Mouse (Mus musculus) heart, adult 2 months (tissue): ENCODE measurements around the gene Banf2.

Experiments used
- CTCF ChIP-seq: fragments of 200-600 bp; IDR thresholded peaks from 2 replicates; pipeline ENCODE4 v1.8.1; 2022; ENCODE audit warnings: antibody characterized with exemption, mild to moderate bottlenecking, moderate library complexity
- EP300 ChIP-seq: fragments of 200-500 bp; IDR thresholded peaks from 2 replicates; pipeline ENCODE4 v1.6.1; 2011; ENCODE audit warnings: low read depth, low read length, control low read depth; ENCODE audit not compliant: insufficient read depth
- POLR2A ChIP-seq: fragments of 200-500 bp; IDR thresholded peaks from 2 replicates; pipeline ENCODE4 v1.6.1; 2011; ENCODE audit warnings: mild to moderate bottlenecking, low read depth, low read length, control low read depth; ENCODE audit not compliant: insufficient read depth

DNA sequence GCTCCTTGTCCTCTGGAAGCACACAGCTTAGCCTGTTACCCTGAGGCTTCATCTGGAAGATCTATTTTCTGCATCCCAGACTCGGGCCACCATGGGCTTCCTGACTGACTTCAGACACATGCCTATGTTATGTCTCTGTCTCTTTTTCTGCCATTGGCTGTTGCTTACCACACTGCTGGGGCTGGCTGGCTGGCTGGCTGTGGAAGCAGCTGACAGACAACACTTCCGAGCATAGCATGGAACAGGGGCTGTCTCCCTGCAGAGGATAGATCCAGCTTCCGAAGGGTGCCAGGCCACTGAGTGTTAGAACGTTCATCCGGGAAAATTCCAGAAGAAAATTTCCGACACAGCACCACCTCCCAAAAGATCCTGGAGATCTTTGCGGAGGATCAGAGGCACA lies 79.1 kb downstream of the Banf2 start:
- no peak for TF ChIP-seq POLR2A
- no peak for TF ChIP-seq EP300
- no peak for TF ChIP-seq CTCF
